Mouse (Mus musculus): ENCODE measurements around the gene Tmem220.
"Not testable (repeated sequence)": the region's sequence is repeated elsewhere in the genome, so short reads cannot be mapped to it uniquely, and the experiment has no call there.

Tmem220 gene

DNA sequence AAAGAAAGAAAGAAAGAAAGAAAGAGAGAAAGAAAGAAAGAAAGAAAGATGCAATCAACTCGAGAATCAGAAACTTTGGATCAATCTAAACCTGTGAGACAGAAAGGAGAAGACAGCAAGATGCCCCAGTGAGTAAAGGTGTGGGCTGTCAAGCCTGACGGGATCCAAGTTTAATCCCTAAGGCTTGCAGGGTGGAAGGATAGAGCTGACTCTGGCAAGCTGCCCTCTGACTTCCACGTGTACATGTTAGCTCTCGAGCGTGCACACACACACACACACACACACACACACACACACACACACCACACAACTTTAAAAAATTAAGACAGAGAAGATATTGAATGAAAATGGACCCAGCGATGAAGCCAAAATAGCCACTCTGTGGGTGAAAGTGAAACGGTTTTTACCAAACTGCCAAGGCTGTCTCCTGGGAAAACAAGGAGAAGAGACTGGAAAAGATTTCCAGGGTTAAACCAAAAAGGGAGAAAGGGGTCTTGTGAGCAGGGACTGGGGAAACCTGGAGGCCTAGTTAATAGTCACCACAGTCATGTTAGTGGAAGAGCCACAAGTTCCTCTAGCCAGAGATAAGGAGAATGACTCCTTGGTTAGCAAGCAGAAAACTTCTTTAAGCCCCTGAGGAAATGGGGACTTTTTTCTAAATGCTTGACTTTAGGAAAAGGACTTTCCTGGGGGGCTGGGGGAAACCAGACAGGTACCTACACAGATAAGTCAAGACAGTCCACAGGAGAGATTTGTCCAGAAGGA lies 5.1 kb upstream of the Tmem220 start:
- DNase-seq (ENCODE audit: low read depth, low spot score): no peak

DNA sequence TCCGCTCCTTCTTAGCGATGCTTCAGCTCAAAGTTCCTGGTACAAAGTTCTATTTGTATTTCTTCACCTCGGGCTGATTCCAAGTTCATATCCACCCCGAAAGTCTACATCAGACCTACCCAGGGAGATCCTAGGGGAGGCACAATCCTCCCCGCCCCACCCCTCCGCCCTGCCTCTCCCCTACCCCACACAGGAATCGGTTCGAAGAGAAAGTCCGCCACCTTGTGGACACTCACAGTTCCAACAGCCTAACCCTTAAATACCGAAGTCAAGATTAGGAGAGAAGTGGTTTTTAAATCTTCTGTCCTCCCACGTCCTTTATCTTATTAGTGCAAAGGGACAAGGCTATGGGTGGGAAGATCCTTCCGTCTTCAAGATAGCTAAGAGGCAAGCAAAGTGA lies 4.0 kb upstream of the Tmem220 start:
- peak; percentile 62 for DNase-seq (ENCODE audit: low read depth, low spot score)

DNA sequence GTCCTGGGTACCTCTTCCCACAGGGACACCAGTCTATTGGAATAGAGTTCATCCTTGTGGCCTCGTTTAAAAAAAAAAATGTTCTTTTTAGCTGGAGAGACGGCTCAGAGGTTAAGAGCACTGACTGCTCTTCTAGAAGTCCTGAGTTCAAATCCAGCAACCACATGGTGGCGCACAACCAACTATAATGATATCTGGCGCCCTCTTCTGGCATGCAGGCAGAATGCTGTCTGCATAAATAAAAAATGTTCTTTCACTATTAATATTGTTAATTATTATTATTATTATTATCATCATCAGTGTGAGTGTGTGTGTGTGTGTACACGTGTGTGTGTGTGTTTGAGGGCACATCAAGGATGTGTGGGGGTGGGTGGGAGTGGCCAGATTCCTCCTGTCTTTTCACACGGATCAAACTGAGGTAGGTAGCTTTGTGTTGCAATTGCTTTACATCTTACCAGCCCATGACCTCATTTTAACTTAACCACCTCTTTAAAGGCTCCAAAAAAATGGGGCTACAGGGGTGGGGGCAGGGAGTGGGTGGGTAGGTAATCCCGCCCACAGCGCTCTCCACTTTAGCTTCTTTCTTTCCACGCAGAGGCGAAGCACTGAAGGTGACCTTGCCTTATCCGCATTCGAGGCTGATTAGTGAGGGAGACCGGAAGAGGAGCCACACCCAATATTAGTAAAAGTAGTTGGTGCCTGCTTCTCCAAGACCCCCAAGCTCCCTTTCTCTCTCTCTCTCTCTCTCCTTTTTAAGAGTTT lies 2.4 kb upstream of the Tmem220 start:
- no peak for DNase-seq (ENCODE audit: low read depth, low spot score)

DNA sequence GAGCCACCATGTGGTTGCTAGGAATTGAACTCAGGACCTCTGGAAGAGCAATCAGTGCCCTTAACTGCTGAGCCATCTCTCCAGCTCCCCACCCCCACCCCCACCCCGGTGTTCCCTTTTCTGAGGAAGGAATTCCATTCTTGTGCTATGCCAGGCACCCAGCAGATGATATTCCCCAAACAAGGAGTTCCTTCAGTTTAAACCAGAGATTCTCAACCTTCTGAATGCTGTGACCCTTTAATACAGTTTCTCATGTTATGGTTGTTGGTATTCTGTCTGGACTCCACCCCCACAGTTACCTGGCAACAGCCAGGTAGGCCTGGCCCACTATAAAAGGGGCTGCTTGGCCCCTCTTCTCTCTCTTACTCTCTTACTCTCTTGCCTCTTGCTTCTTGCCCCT lies 1.8 kb upstream of the Tmem220 start:
- DNase-seq (ENCODE audit: low read depth, low spot score): not testable (repeated sequence)

DNA sequence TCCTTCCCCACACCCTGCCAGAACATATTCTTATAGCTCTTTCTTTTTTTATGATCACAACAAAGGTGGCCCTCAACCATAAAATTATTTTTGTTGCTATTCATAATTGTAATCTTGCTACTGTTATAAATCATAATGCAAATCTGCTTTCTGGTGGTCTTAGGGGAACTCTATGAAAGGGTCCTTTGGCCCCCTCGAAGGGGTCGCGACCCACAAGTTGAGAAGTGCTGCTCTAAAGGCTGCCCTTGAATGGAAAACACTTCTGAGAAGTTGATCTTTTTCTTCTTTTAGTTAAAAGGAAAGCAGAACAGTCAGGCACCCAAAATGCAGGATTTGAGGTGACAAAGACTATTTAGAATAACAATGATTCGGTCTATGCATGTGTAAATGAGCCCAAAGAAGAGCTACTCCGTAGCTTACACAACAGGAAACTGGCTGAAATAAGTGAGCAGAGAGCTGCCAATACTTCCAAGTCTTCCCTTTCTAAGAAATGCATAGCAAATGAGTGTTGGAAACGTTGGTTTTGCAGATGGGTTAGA lies 1.1 kb upstream of the Tmem220 start:
- DNase-seq (ENCODE audit: low read depth, low spot score): no peak

DNA sequence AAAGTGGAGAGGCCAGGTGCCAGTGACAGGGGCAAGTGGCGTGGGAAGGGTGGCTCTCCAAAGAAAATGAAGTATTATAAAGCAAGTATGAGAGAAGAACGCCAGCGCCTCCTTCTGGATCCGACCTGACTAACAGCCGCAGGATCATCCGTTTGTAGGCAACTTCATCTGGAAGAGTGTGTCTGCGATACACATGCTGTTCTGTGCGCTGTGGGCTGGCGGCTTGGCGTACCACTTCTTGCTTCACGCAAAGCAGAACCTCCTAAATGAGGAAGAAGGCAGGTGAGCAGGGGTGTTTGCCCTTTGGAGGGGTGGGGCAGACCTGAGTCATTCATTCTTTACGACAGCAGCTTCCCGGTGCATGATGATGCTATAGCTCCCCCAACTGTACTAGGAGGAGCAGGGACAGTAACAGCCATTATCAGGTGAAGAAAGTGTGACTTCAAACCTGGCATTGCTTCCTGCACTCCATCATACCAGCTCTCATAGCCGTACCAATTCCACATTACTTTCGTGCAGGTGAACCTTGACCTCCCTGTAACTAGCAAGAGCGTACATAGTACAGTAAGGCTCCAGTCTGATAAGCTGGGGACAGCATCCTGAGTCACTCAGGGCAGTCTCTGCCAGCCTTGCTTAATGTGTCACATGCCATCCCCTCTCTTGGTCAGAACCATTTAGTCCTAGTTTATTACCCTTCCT lies 6.1 kb downstream of the Tmem220 start:
- DNase-seq (ENCODE audit: low read depth, low spot score): no peak

DNA sequence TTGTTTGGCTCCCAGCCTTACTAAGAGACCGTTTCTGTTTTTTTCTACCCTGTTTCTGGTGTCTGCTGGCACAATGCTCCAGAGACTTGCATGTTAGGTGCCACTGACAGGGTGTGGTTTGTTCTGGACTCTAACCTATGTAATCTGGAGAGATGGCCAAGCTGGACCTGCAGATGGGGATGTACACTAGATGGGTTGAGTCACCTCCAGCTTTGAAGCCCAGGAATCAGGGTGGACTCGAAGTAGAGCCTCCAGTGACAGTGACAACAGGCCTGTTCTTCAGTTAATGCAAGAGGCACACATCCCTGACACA lies 6.6 kb downstream of the Tmem220 start:
- DNase-seq (ENCODE audit: low read depth, low spot score): no peak

DNA sequence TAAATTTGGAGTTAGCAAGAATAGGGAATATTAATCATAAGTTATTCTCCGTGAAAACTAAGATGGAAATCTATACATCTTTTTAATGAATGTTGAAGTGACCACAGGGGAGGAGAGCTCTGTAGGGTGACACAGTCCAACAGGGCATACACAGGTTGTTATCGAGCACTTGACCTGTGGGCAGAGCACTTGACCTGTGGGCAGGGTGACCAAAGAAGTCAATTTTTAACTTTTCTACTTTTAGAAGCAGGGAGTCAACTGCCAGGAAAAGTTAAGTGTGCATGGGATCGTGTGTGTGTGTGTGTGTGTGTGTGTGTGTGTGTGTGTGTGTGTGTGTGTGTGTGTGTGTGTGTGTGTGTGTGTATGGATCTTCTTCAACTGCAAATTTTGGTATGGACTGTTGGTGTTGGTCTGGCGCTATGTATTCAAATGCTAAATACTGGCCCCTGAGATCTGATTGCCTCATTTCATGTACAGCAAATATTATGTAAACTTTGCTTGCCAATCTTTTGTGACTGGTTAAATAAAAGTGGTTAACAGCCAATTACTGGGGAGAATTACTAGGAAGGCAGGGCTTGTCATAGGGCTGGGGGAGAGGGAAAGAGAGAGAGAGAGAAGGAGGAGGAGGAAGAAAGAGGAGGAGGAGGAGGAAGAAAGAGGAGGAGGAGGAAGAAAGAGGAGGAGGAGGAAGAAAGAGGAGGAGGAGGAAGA lies 10.0 kb downstream of the Tmem220 start:
- DNase-seq (ENCODE audit: low read depth, low spot score): no peak

DNA sequence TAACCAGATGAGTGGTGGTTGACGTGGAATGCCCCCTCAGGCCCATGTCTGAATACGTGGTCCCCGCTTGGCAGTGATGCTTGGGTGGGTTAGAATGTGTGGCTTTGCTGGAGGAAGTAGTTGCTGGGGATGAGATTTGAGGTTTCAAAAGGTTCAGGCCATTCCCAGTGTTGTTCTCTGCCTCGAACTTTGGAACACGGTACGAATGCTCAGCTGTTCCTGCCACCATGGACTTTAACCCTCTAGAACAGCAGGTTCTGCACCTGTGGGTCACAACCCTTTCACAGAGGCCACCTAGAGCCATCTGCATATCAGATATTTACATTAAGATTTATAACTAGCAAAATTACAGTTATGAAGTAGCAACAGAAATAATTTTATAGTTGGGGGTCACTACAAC lies 11.3 kb downstream of the Tmem220 start:
- DNase-seq (ENCODE audit: low read depth, low spot score): no peak

DNA sequence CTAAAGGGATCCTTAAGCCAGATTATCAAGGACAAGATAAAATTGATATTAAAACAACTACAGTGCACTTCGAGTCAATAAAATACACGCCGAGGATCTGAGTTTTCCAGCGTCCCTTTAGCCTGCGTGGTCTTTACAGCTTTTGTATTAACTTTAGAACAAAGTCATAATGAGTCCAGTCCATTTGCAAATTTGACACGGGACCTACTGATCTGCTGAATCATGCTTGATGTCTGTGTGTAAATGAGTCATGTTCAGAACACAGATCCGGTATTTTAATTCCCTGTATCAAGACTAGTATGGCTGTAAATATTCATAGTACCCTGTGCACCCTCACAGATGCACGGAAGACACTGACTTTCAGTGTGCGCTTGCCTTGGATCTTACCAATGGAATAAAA lies 11.9 kb downstream of the Tmem220 start:
- no peak for DNase-seq (ENCODE audit: low read depth, low spot score)

DNA sequence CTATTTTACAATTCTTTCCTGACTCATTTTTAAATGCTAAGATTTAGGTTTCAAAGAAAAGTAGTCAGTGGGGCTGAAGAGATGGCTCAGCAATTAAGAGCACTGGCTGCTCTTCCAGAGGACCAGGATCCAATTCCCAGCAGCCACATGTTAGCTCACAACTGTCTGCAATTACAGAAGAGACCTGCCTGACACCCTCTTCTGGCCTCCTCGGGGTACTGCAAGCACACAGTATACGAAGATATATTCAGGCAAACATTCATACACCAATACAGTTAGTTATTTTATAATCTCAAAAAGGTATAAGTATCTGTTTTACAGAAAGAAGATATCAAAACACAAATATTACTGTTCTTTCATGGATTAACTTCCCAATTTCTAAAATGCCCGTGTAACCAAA lies 14.8 kb downstream of the Tmem220 start:
- DNase-seq (ENCODE audit: low read depth, low spot score): no peak

DNA sequence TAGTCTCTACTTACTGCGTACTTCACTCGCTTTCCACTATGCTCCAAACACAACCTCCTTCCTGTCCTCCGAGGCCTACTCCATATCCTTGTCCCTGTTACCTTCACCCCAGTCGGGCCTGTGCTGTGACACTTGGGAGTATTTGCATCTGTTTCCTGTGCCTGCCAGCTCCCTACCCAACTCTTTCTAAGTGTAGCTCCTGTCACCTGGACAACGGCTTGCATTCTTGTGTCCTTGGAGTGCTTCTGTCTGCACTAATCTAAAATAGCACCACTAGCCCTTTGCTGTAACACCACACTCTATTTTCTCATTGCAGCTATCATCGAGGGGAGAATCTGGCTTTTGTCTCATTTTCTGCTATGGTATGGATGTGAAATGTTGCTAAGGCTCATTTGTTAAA lies 15.5 kb downstream of the Tmem220 start:
- DNase-seq (ENCODE audit: low read depth, low spot score): no peak

DNA sequence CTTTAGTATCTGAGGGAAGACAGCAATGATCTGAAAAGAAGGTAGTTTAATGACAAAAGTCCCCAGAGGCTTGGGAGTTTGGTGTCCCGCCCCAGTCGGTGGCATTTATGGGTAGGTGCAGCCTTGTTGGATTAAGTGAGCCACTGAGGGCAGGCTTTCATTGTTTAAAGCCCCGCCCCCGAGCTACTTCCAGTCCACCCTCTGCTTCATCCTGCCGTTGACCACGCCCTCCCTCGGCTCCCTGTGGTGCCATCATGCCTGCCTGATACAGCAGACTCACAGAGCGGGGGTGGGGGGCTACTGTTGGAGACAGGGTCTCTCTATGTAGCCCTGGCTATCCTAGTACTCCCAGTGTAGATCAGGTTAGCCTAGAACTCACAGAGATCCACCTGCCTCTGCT lies 18.1 kb downstream of the Tmem220 start:
- no peak for DNase-seq (ENCODE audit: low read depth, low spot score)

DNA sequence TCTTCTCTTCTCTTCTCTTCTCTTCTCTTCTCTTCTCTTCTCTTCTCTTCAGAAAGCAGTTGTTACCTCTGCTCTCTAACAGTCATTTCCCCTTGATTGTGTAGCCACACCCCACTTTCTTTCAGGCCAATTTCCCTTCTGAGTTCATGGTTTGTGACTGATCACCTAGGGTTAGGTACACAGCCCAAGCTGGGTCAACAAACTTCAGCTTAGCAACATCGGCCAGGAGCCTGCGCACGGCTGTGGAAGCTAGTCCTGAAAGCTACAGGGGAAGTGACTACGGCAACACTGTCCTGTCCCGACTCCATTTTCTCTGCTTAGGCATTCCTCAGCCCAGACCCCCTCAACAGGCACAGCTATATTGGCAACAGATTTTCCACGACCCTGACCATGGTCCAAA lies 20.0 kb downstream of the Tmem220 start:
- no peak for DNase-seq (ENCODE audit: low read depth, low spot score)

DNA sequence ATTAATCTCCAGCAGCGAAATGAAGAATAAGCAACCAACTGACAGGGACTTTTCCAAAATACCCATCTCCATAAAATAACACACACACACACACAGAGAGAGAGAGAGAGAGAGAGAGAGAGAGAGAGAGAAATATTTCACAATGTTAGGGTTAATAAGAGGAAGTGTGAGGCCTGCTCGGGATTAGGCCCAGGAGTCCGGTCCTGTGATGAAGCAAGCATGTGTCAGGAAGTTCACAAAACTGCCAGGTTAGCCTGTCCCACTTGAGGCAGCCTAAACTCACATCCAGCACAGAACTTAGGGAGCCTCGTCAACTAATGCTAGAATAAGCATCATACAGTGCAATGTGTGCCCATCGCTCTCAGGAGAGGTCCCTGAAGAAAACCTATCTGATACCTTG lies 22.2 kb downstream of the Tmem220 start:
- no peak for DNase-seq (ENCODE audit: low read depth, low spot score)

DNA sequence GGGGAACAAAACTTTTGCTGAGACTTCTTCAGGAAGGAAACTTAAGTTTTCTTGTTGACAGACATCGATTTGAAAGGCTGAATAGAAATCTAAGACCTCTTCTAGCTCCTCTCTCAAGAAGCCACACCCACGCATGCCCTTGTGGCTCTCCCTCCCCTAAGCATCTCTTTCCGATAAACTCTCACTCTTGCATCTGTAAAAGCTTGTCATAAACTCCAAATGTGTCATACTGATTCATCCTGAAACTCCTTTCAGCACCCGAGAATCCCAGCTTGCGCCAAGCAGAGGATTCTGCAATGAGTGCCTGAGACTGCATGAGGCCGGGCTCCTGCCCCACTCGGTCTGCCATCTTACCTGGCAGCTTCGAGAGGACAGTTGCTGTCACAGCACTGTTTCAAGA lies 23.5 kb downstream of the Tmem220 start:
- no peak for DNase-seq (ENCODE audit: low read depth, low spot score)

DNA sequence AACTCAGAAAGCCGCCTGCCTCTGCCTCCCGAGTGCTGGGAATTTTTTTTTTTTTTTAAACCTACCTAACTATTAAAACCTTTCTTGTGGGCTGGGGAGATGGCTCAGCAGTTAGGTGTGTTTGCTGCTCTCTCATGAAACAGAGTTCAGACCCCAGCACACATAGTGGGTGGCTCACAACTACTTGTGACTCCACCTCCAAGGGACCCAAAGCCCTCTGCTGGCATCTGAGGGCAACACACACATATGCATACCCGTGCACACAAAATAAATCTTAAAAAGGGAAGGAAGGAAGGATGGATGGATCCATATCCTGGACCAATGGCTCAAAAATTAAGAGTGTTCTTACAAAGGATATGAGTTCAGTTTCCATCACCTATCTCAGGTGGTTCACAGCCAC lies 24.3 kb downstream of the Tmem220 start:
- DNase-seq (ENCODE audit: low read depth, low spot score): no peak

DNA sequence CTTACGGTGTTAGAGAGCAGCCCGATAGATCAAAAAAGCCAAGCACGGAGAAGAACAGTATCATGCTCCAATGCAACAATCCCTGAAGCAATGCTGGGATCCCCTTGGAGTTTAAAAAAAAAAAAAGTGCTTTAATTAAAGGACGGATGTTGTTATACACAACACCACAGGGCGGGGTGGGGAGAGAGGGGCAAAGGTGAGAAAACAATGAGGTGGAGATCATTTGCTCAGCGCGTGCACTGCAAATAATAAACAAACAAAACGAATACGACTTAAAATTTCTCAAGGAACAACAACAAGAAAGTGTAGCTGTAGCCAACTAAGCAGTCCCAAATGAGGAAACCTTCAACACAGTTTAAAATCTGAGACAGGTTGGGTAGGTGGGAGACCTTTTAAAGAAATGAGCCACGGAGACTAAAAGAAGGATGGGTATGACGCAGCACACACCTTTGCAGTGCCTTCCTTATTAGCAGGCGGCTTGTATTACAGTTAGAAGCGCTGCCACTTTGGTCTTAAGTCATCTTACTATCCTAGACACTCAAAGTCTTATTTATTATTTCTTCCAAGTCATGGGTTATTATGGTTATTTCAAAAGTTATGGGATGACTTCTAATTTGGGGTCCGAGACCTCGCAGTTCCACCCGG lies 26.8 kb downstream of the Tmem220 start:
- no peak for DNase-seq (ENCODE audit: low read depth, low spot score)

DNA sequence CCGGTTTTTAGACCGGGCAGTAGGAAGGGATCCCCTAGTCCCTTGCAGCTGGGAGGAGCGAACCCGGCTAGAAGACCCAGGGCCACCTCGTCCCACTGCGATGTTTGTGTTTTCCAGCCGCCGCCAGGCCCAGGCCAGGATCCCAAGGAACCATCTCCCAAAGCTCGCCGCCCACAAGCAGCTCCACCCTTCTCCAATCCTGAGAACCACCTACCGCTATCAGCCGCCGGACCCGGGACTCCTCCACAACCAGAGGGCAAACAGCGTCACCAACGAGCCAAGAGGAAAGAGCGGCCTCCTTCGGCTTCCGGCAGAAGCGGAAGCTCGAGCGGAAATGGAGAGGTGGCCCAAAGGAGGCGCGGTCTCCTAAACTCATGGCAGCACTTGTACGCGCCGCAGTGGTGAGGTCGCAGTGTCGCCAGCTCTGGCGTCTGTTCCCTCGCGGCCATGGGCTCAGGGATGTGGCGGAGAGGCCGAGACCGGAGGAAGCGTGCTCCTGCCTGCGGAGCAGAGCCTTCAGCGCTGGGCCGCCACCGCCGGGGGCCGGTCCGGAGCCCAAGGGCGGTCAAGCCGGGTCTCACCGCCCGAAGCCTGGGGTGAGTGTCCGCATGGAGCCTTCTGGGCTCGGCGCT lies 27.5 kb downstream of the Tmem220 start, which contains the start of the genes Adprm and Sco1:
Gene Adprm, minus strand, starts transcription at position 274 of the 632 bp plus-strand sequence.
Gene Sco1, plus strand, starts transcription at position 350 of the 632 bp plus-strand sequence.
- DNase-seq (ENCODE audit: low read depth, low spot score): peak; percentile 80

DNA sequence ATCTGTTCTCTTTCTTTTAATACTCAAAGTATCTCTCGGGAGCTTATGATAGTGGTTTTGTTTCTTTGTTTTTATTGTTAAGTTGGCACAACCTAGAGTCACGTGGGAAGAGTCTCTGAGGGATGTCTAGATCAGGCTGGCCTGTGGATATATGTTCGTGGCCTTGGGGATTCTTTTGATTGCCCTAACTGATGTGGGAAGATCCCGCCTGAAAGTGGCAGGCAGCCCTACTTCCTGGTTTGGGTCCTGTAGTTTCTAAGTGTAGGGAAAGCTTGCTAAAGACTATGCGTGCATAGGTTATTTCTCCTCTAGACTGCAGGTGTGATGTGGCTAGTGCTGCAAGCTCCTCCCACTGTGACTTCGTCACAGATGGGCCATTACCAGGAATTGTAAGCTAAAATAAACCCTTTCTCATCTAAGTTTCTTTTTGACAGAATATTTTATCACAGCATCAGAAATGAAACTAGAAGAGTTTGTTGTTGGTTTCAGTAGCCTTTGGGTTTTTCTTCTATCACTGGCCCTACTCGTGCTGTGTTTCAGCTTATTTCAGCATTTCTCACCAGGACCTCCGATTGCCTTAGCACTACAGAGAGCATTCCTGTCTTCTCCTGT lies 29.9 kb downstream of the Tmem220 start:
- DNase-seq (ENCODE audit: low read depth, low spot score): no peak

All from forelimb bud, embryonic 11.5 days (tissue).